Mouse (Mus musculus) MEL (cell line): ENCODE results near the gene Thrap3.

Experiments
- BHLHE40 ChIP-seq: IDR thresholded peaks from 2 replicates; pipeline ENCODE4 v1.6.1; 2012; ENCODE audit warnings: low read depth, mild to moderate bottlenecking, inconsistent platforms, low read length, improper control_type of control experiment, borderline replicate concordance
- CTCF ChIP-seq, 3 experiments: IDR thresholded peaks in 2 of 3; conservative IDR thresholded peaks in 1 of 3; 2 replicates each; pipeline ENCODE4 v1.5.1; 2011 to 2012; ENCODE audit warnings: low read length in 3 of 3, low read depth in 2 of 3, mild to moderate bottlenecking in 2 of 3, improper control_type of control experiment in 1 of 3, inconsistent platforms in 1 of 3, mixed read lengths in 1 of 3, moderate library complexity in 1 of 3; ENCODE audit not compliant: control insufficient read depth in 1 of 3, insufficient read depth in 1 of 3, poor library complexity in 1 of 3, severe bottlenecking in 1 of 3
- HCFC1 ChIP-seq: IDR thresholded peaks from 2 replicates; pipeline ENCODE4 v1.6.1; 2012; ENCODE audit warnings: low read depth, mild to moderate bottlenecking, inconsistent platforms, low read length, improper control_type of control experiment, moderate library complexity
- POLR2AphosphoS2 ChIP-seq: IDR thresholded peaks from 2 replicates; pipeline ENCODE4 v1.6.1; 2011; ENCODE audit warnings: low read length, improper control_type of control experiment
- TAL1 ChIP-seq: IDR thresholded peaks from 2 replicates; pipeline ENCODE4 v1.6.1; 2012; ENCODE audit warnings: mild to moderate bottlenecking, inconsistent platforms, low read length, moderate library complexity, mixed read lengths
- ZC3H11A ChIP-seq: IDR thresholded peaks from 2 replicates; pipeline ENCODE4 v1.6.1; 2012; ENCODE audit warnings: low read depth, mild to moderate bottlenecking, inconsistent platforms, low read length, improper control_type of control experiment

GRCm38 (mm10) chr4:126233676-126234308 is 31.2 kb upstream of the Thrap3 start:
- TF ChIP-seq CTCF (IDR thresholded peaks at IDR 0.05 in 2 of 3, conservative IDR thresholded peaks at IDR 0.05 in 1 of 3; ENCODE audit: control insufficient read depth in 1 of 3, insufficient read depth in 1 of 3, low read depth in 2 of 3, low read length in 3 of 3, poor library complexity in 1 of 3, severe bottlenecking in 1 of 3) (no peak), HCFC1 (no peak), BHLHE40 (no peak), ZC3H11A (no peak), POLR2AphosphoS2 (no peak), TAL1 (no peak)
